Mouse (Mus musculus) myocyte (in vitro differentiated cells): Measurements from ENCODE around the gene Tma7.

Experiments
- E2F4 ChIP-seq: IDR thresholded peaks from one replicate; pipeline ENCODE4 v1.6.1; 2011; ENCODE audit warnings: mild to moderate bottlenecking, control low read depth, moderate library complexity; ENCODE audit not compliant: insufficient read depth
- POLR2A ChIP-seq: IDR thresholded peaks from one replicate; pipeline ENCODE4 v1.6.1; 2011; ENCODE audit warnings: low read depth, mild to moderate bottlenecking, control low read depth, moderate library complexity; ENCODE audit not compliant: insufficient read length
- POLR2AphosphoS2 ChIP-seq: IDR thresholded peaks from one replicate; pipeline ENCODE4 v1.6.1; 2011; ENCODE audit warnings: low read depth, control low read depth; ENCODE audit not compliant: insufficient read length
- TCF12 ChIP-seq: IDR thresholded peaks from one replicate; pipeline ENCODE4 v1.6.1; 2011; ENCODE audit warnings: mild to moderate bottlenecking, control low read depth; ENCODE audit not compliant: poor library complexity, insufficient read depth, severe bottlenecking
- TCF3 ChIP-seq: IDR thresholded peaks from one replicate; pipeline ENCODE4 v1.6.1; 2011; ENCODE audit warnings: low read depth, control low read depth; ENCODE audit not compliant: insufficient read length
- USF1 ChIP-seq: IDR thresholded peaks from one replicate; pipeline ENCODE4 v1.6.1; 2011; ENCODE audit warnings: low read depth, mild to moderate bottlenecking, control low read depth, moderate library complexity

DNA sequence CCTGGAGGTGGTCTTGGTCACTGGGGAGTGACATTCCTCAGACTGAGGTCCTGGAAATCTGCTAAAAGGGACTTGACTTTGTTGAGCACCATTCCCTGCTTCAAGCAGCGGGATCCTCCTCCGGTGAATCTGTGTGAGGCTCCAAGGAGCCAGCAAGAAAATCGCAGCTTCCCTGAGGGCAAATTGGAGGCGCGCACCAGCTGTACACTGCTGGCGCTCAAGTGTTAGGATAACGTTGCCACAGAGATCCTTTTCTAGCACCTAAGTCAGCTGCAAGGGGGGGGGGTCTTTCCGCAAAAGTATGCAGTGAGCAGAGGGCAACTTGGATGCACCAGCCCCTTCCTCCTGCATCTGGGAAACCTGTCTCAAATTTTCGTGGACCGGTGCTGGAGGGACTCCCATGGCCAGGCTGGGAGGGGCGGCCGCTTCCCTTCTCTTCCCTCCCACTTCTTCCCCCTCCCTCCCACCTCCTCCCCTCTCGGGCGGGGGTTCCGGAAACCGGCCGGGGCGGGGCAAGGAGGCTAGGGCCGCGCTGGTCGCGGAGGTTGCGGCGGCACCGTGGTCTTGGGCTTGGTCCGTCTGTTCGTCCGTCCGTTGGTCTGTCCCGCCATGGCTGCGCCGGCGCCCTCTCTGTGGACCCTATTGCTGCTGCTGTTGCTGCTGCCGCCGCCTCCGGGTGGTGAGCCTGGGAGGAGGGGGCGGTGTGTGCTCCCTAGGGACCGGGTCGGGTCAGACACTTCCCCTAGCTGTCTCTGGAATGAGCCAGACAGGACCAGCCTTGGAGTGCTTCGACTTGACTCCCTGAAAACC is 44.1 kb downstream of the Tma7 start, which contains the start of gene Shisa5:
- peak; percentile 99 for TF ChIP-seq POLR2A
- no peak for TF ChIP-seq E2F4
- no peak for TF ChIP-seq TCF12
- no peak for TF ChIP-seq TCF3
- TF ChIP-seq USF1 = no peak
- TF ChIP-seq POLR2AphosphoS2 = peak; percentile 99
